Mouse (Mus musculus) erythroblast, embryonic 14.5 days (primary cell): ENCODE results near the gene Haao.

Experiments
- GATA1 ChIP-seq: IDR thresholded peaks from 2 replicates; pipeline ENCODE4 v1.6.1; 2012; ENCODE audit warnings: low read length, inconsistent platforms, mixed read lengths
- TAL1 ChIP-seq: IDR thresholded peaks from 3 replicates; pipeline ENCODE4 v1.6.1; 2012; ENCODE audit warnings: low read length, inconsistent platforms, mixed read lengths

DNA sequence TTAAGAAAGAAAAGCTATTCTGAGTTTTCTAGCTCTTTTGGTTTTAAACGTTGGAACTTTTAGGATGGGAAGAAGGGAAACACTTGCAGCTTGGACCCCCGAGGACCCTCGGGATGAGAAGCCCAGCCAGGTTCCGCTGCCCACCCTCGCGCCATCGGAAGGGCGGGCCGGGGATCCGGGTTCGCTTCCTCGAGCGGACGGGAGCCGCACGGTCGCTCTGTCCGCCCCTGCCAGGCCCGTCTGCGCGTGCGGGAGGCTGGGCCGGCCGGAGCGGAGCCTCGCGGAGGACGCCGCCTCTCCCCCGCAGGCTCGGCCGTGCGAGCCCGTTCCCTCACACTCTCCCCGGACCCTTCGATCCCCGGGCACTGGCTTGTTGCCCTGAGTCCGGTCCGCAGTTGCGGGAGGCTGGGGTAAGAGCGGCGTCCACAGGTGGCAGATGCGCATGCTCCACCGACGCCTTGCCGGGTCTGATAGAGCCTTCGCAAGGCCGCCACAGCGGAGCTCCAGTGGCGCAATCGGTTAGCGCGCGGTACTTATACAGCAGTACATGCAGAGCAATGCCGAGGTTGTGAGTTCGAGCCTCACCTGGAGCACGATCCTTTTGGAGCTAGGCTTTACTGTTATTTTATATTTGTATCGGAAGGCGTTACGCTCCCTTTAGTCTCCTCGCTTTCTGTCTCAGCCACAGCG lies 13.8 kb upstream of the Haao start:
- no peak for TF ChIP-seq GATA1
- TF ChIP-seq TAL1, result no peak
